Mouse (Mus musculus) macrophage (primary cell): ENCODE data around the gene Slc38a7. TPM values are rescaled to one million over a fixed set of nuclear protein-coding genes. Genes with fewer than 3 reads are reported as not detected.
"Not testable (repeated sequence)": the region's sequence is repeated elsewhere in the genome, so short reads cannot be mapped to it uniquely, and the experiment has no call there.

Experiments used
- H3K27ac ChIP-seq: fragments of 350-480 bp; formaldehyde crosslinking; 2 replicates; pipeline ENCODE4 v1.9.0; 2021
- H3K36me3 ChIP-seq: fragments of 350-480 bp; formaldehyde crosslinking; 2 replicates; pipeline ENCODE4 v1.9.0; 2021; ENCODE audit errors: inconsistent target
- H3K4me3 ChIP-seq: fragments of 350-480 bp; formaldehyde crosslinking; 2 replicates; pipeline ENCODE4 v1.9.0; 2021; ENCODE audit errors: inconsistent target
- H3K79me2 ChIP-seq: fragments of 350-480 bp; formaldehyde crosslinking; 2 replicates; pipeline ENCODE4 v1.9.0; 2021; ENCODE audit errors: inconsistent target
- WGBS: methylation state at CpG from one replicate; pipeline ENCODE4 v1.1.7; 2026; ENCODE audit warnings: inconsistent platforms; ENCODE audit not compliant: missing documents; 5-methylcytosine and 5-hydroxymethylcytosine counted together
- polyA plus RNA-seq: library from polyadenylated mRNA; stranded (reverse); fragments of 250-400 nt; gene quantifications from 3 replicates; pipeline ENCODE4 v1.2.4, GENCODE M21; 2018; ENCODE audit warnings: inconsistent platforms

Gene Slc38a7
- polyA plus RNA-seq, 1 experiment from 2014 or later, result 57.0 TPM

- Histone ChIP-seq H3K36me3 (no peaks in the 10 kb centered on the region), H3K79me2 (peaks cover 44% of the 10 kb centered on the region), H3K4me3 (peak overlapping the region; percentile 73), H3K27ac (peak overlapping the region; percentile 83)
- under 1% methylated on average over 20 of the region's 20 CpGs for WGBS
Observed at GRCm38 (mm10) chr8:95807861-95808260, 45.5 kb downstream of the Slc38a7 start.

- WGBS, result under 1% methylated on average over 44 of the region's 44 CpGs
- H3K36me3 ChIP-seq, result no peaks in the 10 kb centered on the region
Observed at GRCm38 (mm10) chr8:95807331-95807843, 46.0 kb downstream of the Slc38a7 start, which contains the start of gene Cnot1. TSS of gene Cnot1 (minus strand) at chr8:95807464.

GRCm38 (mm10) chr8:95806461-95807191 is 46.7 kb downstream of the Slc38a7 start:
- Histone ChIP-seq H3K36me3 (no peaks in the 10 kb centered on the region), H3K4me3 (peak overlapping the region; percentile 73), H3K27ac (peak overlapping the region; percentile 36; the same call in 1 of the 2 replicates), H3K79me2 (peaks cover 57% of the 10 kb centered on the region)
- WGBS, result 2% methylated on average over 56 of the region's 69 CpGs

More at GRCm38 (mm10) chr8:95807331-95807843, 46.0 kb downstream of the Slc38a7 start, which contains the start of gene Cnot1:
- Histone ChIP-seq H3K79me2 (peaks cover 49% of the 10 kb centered on the region), H3K27ac (peak within 1 kb of the TSS; percentile 83), H3K4me3 (peak within 1 kb of the TSS; percentile 73)

- WGBS, result 58% methylated on average over 2 of the region's 2 CpGs
- H3K27ac ChIP-seq, result no peak overlapping the region
- peak overlapping the region; percentile 73; the same call in 1 of the 2 replicates for H3K4me3 ChIP-seq
- no peaks in the 10 kb centered on the region for H3K36me3 ChIP-seq
- peaks cover 68% of the 10 kb centered on the region for H3K79me2 ChIP-seq
Observed at GRCm38 (mm10) chr8:95805482-95805881, 47.9 kb downstream of the Slc38a7 start.

GRCm38 (mm10) chr8:95802231-95802630 is 51.1 kb downstream of the Slc38a7 start:
- H3K79me2 ChIP-seq, result peaks cover 100% of the 10 kb centered on the region
- no peak overlapping the region for H3K27ac ChIP-seq
- 87% methylated on average over 8 of the region's 8 CpGs for WGBS
- H3K4me3 ChIP-seq, result no peak overlapping the region
- H3K36me3 ChIP-seq, result no peaks in the 10 kb centered on the region

- Histone ChIP-seq H3K4me3 (no peak overlapping the region), H3K79me2 (peaks cover 100% of the 10 kb centered on the region), H3K27ac (no peak overlapping the region), H3K36me3 (no peaks in the 10 kb centered on the region)
- WGBS, result 80% methylated on average over 1 of the region's 1 CpGs
Observed at GRCm38 (mm10) chr8:95801476-95802064, 51.8 kb downstream of the Slc38a7 start.

GRCm38 (mm10) chr8:95800353-95800752 is 53.0 kb downstream of the Slc38a7 start:
- 86% methylated on average over 3 of the region's 3 CpGs for whole genome bisulfite sequencing
- no peak overlapping the region for H3K4me3 ChIP-seq
- peaks cover 100% of the 10 kb centered on the region for H3K79me2 ChIP-seq
- H3K27ac ChIP-seq, result no peak overlapping the region
- no peaks in the 10 kb centered on the region for H3K36me3 ChIP-seq

GRCm38 (mm10) chr8:95799891-95800290 is 53.4 kb downstream of the Slc38a7 start:
- peaks cover 99% of the 10 kb centered on the region for H3K79me2 ChIP-seq
- 45% methylated on average over 1 of the region's 1 CpGs for WGBS
- H3K27ac ChIP-seq, result no peak overlapping the region
- no peak overlapping the region for H3K4me3 ChIP-seq
- H3K36me3 ChIP-seq, result no peaks in the 10 kb centered on the region

- Histone ChIP-seq H3K36me3 (no peaks in the 10 kb centered on the region), H3K4me3 (no peak overlapping the region), H3K27ac (no peak overlapping the region), H3K79me2 (peaks cover 99% of the 10 kb centered on the region)
- WGBS, result 97% methylated on average over 6 of the region's 6 CpGs
Observed at GRCm38 (mm10) chr8:95799117-95799516, 54.2 kb downstream of the Slc38a7 start.

GRCm38 (mm10) chr8:95795333-95796061 is 57.8 kb downstream of the Slc38a7 start:
- peaks cover 99% of the 10 kb centered on the region for H3K79me2 ChIP-seq
- H3K4me3 ChIP-seq, H3K36me3 ChIP-seq, H3K27ac ChIP-seq: not testable (repeated sequence)
- 94% methylated on average over 4 of the region's 5 CpGs for WGBS

Other genes starting within 250 kb of the Slc38a7 start
- gene Gins3, start 220.1 kb downstream of the Slc38a7 start, polyA plus RNA-seq, result 2.6 to 4.4 TPM (median 2.6 TPM) in 3 replicates
- 0.12 to 0.73 TPM in 2 of 3 replicates, not detected in the other for gene Ndrg4, start 176.6 kb downstream of the Slc38a7 start, polyA plus RNA-seq
- gene Setd6, start 137.7 kb downstream of the Slc38a7 start, polyA plus RNA-seq, result 9.0 to 20.4 TPM (median 10.3 TPM) in 3 replicates
- 44.6 to 69.6 TPM (median 63.8 TPM) in 3 replicates for gene Cnot1, start 46.1 kb downstream of the Slc38a7 start, polyA plus RNA-seq
- gene Sap18b, start 28.2 kb downstream of the Slc38a7 start, polyA plus RNA-seq, result 116 to 211 TPM (median 152 TPM) in 3 replicates
- 43.6 to 79.3 TPM (median 70.6 TPM) in 3 replicates for gene Got2, start 35.0 kb upstream of the Slc38a7 start, polyA plus RNA-seq